Mouse (Mus musculus) kidney, adult 2 months (tissue): ENCODE measurements at regions not wholly inside any gene's neighbourhood (a gene's known extent, or its start where the extent isn't known, plus 50 kb on each side); places are given as distances from the start of the nearest gene placed in this dataset.

Experiments
- CTCF ChIP-seq: fragments of 200-500 bp; conservative IDR thresholded peaks from 2 replicates; pipeline ENCODE4 v1.5.1; 2011; ENCODE audit warnings: low read depth, mild to moderate bottlenecking, control low read depth, low read length, moderate library complexity, mixed read lengths; ENCODE audit not compliant: insufficient read depth, insufficient read length
- POLR2A ChIP-seq: fragments of 200-500 bp; IDR thresholded peaks from one replicate; pipeline ENCODE4 v1.6.1; 2011; ENCODE audit warnings: low read depth, low read length, control low read depth

- TF ChIP-seq CTCF (no peak), POLR2A (no peak)
Measured at GRCm38 (mm10) chr3:137482546-137482945, 138.9 kb upstream of the Ddit4l start.
